Mouse (Mus musculus): ENCODE results near the gene Stk39. TPM values are rescaled to one million over a fixed set of nuclear protein-coding genes. Genes with fewer than 3 reads are reported as not detected.

Gene Stk39
- polyA plus RNA-seq, 1 experiment from 2014 or later = 1.9 TPM

DNA sequence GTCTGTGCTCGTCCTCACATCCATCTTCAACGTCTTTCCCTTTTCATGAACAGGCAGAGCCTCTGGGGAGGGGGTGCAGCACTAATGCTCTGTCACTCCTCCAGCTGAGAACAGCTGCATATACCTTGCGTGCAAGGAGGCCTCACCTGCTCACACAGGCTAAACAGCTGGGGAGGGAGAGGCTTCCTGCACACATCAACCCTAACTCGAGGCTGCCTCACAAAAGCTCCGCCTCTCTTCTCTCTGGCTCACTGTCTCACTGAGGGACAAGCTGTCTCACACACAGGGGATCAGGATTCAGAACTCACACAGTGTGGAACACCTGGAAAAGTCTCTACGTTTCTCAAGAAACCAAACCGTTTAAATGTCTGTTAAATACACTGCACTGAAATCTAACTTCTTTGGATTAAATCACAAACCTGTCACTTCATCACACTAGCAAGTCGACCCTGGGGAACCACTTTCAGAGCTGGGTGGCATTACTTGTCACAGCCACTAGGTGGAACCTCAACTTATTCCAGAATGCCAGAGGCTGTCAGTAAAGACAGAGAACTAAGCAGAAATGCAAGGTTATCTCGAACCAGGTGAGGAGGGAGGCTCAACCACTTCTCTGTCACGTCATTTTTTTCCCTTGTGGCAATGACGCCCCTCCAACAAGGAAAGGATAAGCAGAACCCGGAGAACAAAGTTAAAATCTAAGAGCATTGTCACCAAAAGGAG lies 107.7 kb downstream of the Stk39 start:
- Histone ChIP-seq H3K4me1 (replicated peaks) (0 out of 2 replicates have a peak, but pooled peaks cover 5% of the 10 kb centered on the region), H3K9ac (no peak overlapping the region), H3K4me2 (no peak overlapping the region), H3K27me3 (no peaks in the 10 kb centered on the region), H3K4me3 (replicated peaks) (no peak overlapping the region), H3K27ac (no peak overlapping the region), H3K36me3 (no peaks in the 10 kb centered on the region), H3K9me3 (replicated peaks) (no peaks in the 10 kb centered on the region)
- 0 out of 2 replicates have a peak, but pooled peaks have one; percentile 26 for ATAC-seq (ENCODE audit: low read depth)
- 27% methylated on average over 12 of the region's 12 CpGs for WGBS (ENCODE audit: insufficient replicate concordance)
- no peak for DNase-seq

DNA sequence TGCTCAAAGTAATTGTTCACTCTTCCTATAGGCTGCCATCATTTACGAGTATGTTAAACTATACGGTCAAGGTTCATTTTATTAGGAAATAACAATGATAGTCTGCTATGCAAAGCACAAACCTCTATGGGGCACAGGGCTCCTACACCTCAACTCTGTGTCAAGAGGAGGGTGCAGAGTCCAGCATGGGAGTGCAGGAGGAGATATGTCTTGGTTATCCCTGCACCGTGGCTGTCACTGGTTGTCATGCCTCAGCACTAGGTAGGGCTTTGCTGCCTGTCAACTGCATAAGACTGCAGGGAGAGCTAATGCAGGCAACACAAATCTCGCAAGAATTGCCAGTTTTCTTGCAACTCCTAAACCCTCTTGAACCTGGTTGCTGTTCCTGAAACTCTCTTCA lies 108.9 kb downstream of the Stk39 start:
- 66% methylated on average over 4 of the region's 4 CpGs for WGBS (ENCODE audit: insufficient replicate concordance)
- Histone ChIP-seq H3K27me3 (no peaks in the 10 kb centered on the region), H3K4me3 (replicated peaks) (no peak overlapping the region), H3K4me2 (no peak overlapping the region), H3K4me1 (replicated peaks) (0 out of 2 replicates have a peak, but pooled peaks cover 5% of the 10 kb centered on the region), H3K9ac (no peak overlapping the region), H3K27ac (no peak overlapping the region), H3K36me3 (no peaks in the 10 kb centered on the region), H3K9me3 (replicated peaks) (no peaks in the 10 kb centered on the region)
- no peak for ATAC-seq (ENCODE audit: low read depth)
- no peak for DNase-seq

DNA sequence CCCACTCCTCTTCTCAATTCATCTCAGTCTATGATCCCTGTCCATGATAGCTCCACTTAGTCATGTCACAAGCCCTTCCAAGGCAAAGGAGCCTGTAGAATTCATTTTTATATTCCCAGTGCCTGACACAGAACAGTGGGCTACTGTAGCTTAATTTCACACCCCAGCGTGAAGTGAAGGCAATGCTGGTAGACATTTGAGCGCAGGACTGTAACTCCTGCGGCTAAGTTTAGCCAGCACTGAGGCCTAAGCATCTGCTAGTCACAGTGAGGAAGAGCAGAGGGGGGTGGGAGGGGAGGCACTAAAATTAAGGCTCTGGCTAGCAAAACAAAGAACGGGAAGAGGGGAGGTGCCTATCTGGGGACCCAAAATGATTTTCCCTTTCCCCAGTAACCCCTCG lies 110.4 kb downstream of the Stk39 start:
- Histone ChIP-seq H3K9ac (no peak overlapping the region), H3K4me2 (no peak overlapping the region), H3K27ac (no peak overlapping the region), H3K9me3 (replicated peaks) (no peaks in the 10 kb centered on the region), H3K4me1 (replicated peaks) (0 out of 2 replicates have a peak, but pooled peaks cover 5% of the 10 kb centered on the region), H3K36me3 (no peaks in the 10 kb centered on the region), H3K4me3 (replicated peaks) (no peak overlapping the region), H3K27me3 (no peaks in the 10 kb centered on the region)
- 50% methylated on average over 5 of the region's 5 CpGs for WGBS (ENCODE audit: insufficient replicate concordance)
- DNase-seq (no peak), ATAC-seq (ENCODE audit: low read depth) (no peak)

DNA sequence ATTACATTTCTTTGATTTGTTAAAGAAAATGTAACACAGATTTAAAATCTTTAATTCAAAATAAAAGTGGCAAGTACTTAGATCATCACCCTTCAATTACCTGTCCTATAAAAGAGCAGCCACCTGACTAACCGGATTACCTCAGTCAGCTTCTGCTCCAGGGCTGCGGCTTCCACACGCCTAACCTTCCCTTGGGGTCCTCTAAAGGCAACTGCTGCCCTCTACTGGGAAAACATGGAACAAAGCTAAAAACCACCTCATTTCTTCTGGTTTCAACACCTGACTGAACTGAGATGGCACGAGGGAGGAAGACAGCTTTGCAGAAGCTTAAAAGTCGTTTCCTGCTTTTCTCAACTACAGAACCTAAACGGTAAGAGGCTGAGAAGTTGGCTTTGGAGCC lies 121.4 kb downstream of the Stk39 start:
- Histone ChIP-seq H3K4me1 (replicated peaks) (no peaks in the 10 kb centered on the region), H3K27me3 (no peaks in the 10 kb centered on the region), H3K4me2 (no peak overlapping the region), H3K27ac (no peak overlapping the region), H3K36me3 (no peaks in the 10 kb centered on the region), H3K9ac (no peak overlapping the region), H3K4me3 (replicated peaks) (no peak overlapping the region), H3K9me3 (replicated peaks) (no peaks in the 10 kb centered on the region)
- WGBS (ENCODE audit: insufficient replicate concordance) = 6% methylated on average over 6 of the region's 6 CpGs
- ATAC-seq (ENCODE audit: low read depth) (no peak), DNase-seq (no peak)

GRCm38 (mm10) chr2:68349593-68350383 lies 122.3 kb downstream of the Stk39 start:
- no peaks in the 10 kb centered on the region for H3K4me1 ChIP-seq (replicated peaks)
- no peaks in the 10 kb centered on the region for H3K9me3 ChIP-seq (replicated peaks)
- H3K4me2 ChIP-seq = no peak overlapping the region
- no peak overlapping the region for H3K9ac ChIP-seq
- no peaks in the 10 kb centered on the region for H3K36me3 ChIP-seq
- ATAC-seq (ENCODE audit: low read depth) (no peak), DNase-seq (peak; percentile 26)
- H3K27ac ChIP-seq = no peak overlapping the region
- no peaks in the 10 kb centered on the region for H3K27me3 ChIP-seq
- no peak overlapping the region for H3K4me3 ChIP-seq (replicated peaks)
- WGBS (ENCODE audit: insufficient replicate concordance) = 46% methylated on average over 24 of the region's 24 CpGs

DNA sequence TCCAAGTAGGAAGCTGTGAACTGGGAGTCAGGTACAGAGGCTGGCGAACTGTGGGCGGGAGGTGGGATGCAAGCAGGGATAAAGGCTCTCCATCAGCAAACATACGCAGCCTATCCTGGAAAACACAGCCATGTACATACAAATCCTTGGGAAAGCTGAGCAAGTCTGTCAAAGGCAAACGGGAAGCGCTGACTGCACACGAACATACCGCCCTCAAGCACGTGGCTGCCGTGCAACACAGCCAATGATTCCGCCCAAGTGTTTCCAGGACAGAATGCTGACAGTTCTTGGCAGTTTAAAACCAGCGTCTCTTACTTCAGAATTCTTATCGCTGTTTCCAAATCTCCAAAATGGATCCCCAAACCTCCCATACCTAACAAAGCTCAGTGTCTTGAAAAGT lies 123.1 kb downstream of the Stk39 start:
- no peak overlapping the region for H3K4me2 ChIP-seq
- no peaks in the 10 kb centered on the region for H3K36me3 ChIP-seq
- ATAC-seq (ENCODE audit: low read depth) = no peak
- DNase-seq = no peak
- 73% methylated on average over 12 of the region's 12 CpGs for WGBS (ENCODE audit: insufficient replicate concordance)
- no peaks in the 10 kb centered on the region for H3K9me3 ChIP-seq (replicated peaks)
- H3K4me3 ChIP-seq (replicated peaks) = no peak overlapping the region
- no peaks in the 10 kb centered on the region for H3K27me3 ChIP-seq
- H3K9ac ChIP-seq = no peak overlapping the region
- no peak overlapping the region for H3K27ac ChIP-seq
- no peaks in the 10 kb centered on the region for H3K4me1 ChIP-seq (replicated peaks)

DNA sequence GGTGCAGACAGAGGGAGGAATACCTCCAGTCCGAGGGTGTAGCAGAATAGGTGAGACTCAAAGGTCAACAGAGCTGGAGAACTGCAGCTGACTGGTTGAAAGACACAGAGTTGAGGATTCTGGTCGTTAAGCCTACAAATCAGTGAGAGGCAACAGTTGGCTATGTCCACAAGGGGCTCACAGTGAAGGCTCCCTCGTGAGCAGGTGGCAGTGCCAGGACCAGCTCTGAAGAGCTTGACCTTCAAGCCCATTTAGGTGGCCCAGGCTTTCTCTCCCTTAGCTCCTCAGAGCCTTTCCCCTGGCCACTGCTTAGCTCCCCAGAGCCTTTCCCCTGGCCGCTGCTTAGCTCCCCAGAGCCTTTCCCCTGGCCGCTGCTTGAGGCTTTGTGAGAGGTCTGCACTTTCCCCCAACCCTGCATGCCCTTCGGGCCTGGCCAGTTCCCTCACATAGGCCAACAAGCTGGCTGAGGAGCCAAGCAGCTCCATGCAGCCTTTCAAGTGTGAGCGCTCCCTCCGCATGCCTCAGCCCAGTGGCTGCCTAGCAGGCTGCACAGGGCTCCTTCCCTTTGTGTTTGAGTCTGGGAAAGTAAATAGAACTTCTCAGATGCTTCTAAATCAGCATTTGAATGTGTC lies 125.3 kb downstream of the Stk39 start:
- Histone ChIP-seq H3K9ac (no peak overlapping the region), H3K4me1 (replicated peaks) (no peaks in the 10 kb centered on the region), H3K36me3 (no peaks in the 10 kb centered on the region), H3K4me3 (replicated peaks) (no peak overlapping the region), H3K4me2 (no peak overlapping the region), H3K9me3 (replicated peaks) (no peaks in the 10 kb centered on the region), H3K27me3 (no peaks in the 10 kb centered on the region), H3K27ac (no peak overlapping the region)
- 54% methylated on average over 8 of the region's 8 CpGs for WGBS (ENCODE audit: insufficient replicate concordance)
- DNase-seq (no peak), ATAC-seq (ENCODE audit: low read depth) (no peak)

- Histone ChIP-seq H3K9ac (no peak overlapping the region), H3K27me3 (no peaks in the 10 kb centered on the region), H3K4me1 (replicated peaks) (no peaks in the 10 kb centered on the region), H3K36me3 (no peaks in the 10 kb centered on the region), H3K4me3 (replicated peaks) (no peak overlapping the region), H3K27ac (no peak overlapping the region), H3K4me2 (no peak overlapping the region), H3K9me3 (replicated peaks) (no peaks in the 10 kb centered on the region)
- WGBS (ENCODE audit: insufficient replicate concordance) = 70% methylated on average over 9 of the region's 9 CpGs
- DNase-seq (no peak), ATAC-seq (ENCODE audit: low read depth) (no peak)
Measured at GRCm38 (mm10) chr2:68345269-68345668, 126.8 kb downstream of the Stk39 start.

- ATAC-seq (ENCODE audit: low read depth) (no peak), DNase-seq (no peak)
- no peaks in the 10 kb centered on the region for H3K9me3 ChIP-seq (replicated peaks)
- H3K36me3 ChIP-seq = no peaks in the 10 kb centered on the region
- no peaks in the 10 kb centered on the region for H3K4me1 ChIP-seq (replicated peaks)
- no peak overlapping the region for H3K4me2 ChIP-seq
- no peaks in the 10 kb centered on the region for H3K27me3 ChIP-seq
- H3K27ac ChIP-seq = no peak overlapping the region
- H3K4me3 ChIP-seq (replicated peaks) = no peak overlapping the region
- WGBS (ENCODE audit: insufficient replicate concordance) = 71% methylated on average over 4 of the region's 4 CpGs
- no peak overlapping the region for H3K9ac ChIP-seq
Measured at GRCm38 (mm10) chr2:68343751-68344150, 128.3 kb downstream of the Stk39 start.

GRCm38 (mm10) chr2:68342122-68342646 lies 129.9 kb downstream of the Stk39 start:
- Histone ChIP-seq H3K4me1 (replicated peaks) (no peaks in the 10 kb centered on the region), H3K4me2 (no peak overlapping the region), H3K9me3 (replicated peaks) (no peaks in the 10 kb centered on the region), H3K27me3 (no peaks in the 10 kb centered on the region), H3K9ac (no peak overlapping the region), H3K27ac (no peak overlapping the region), H3K4me3 (replicated peaks) (no peak overlapping the region), H3K36me3 (no peaks in the 10 kb centered on the region)
- DNase-seq (no peak), ATAC-seq (ENCODE audit: low read depth) (no peak)
- 64% methylated on average over 7 of the region's 7 CpGs for WGBS (ENCODE audit: insufficient replicate concordance)

DNA sequence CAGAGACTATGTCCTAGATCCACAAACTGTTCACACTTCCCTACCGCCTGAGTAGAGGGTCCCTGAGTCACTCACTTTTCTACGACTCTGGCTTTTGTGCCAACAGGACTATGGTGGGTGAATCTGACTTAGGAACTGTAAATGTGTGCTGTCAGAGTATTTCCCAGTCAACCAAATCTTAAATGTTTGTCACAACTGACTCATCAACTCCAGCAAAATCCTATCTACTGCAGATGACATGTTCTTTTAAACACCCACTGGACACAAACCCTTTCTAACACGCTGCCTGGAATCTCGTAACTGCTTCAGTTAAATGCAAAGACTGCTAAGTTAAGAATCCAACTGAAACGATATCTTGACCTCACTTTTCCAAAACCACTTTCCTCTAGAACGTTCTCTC lies 135.2 kb downstream of the Stk39 start:
- no peak overlapping the region for H3K27ac ChIP-seq
- H3K9ac ChIP-seq = no peak overlapping the region
- no peaks in the 10 kb centered on the region for H3K27me3 ChIP-seq
- H3K36me3 ChIP-seq = no peaks in the 10 kb centered on the region
- no peak for DNase-seq
- no peak for ATAC-seq (ENCODE audit: low read depth)
- no peaks in the 10 kb centered on the region for H3K9me3 ChIP-seq (replicated peaks)
- 74% methylated on average over 6 of the region's 6 CpGs for WGBS (ENCODE audit: insufficient replicate concordance)
- no peak overlapping the region for H3K4me3 ChIP-seq (replicated peaks)
- H3K4me1 ChIP-seq (replicated peaks) = no peaks in the 10 kb centered on the region
- H3K4me2 ChIP-seq = no peak overlapping the region
